Mouse (Mus musculus): ENCODE measurements around the gene Rpl10-ps3.

Gene Rpl10-ps3

GRCm38 (mm10) chr9:50305666-50306402 lies 38.9 kb downstream of the Rpl10-ps3 start:
- DNase-seq, result no peak

- no peak for DNase-seq
These were observed 39.7 kb downstream of the Rpl10-ps3 start for GRCm38 (mm10) chr9:50305046-50305445.

- peak in 1 of 2 experiments; percentile 35 for DNase-seq
These were observed 40.8 kb downstream of the Rpl10-ps3 start for GRCm38 (mm10) chr9:50304004-50304403.

- no peak for DNase-seq
These were observed 43.0 kb downstream of the Rpl10-ps3 start for GRCm38 (mm10) chr9:50301722-50302121.

GRCm38 (mm10) chr9:50298389-50298788 lies 46.4 kb downstream of the Rpl10-ps3 start:
- no peak for DNase-seq

Data from kidney, postnatal 36 days (tissue).